Mouse (Mus musculus): ENCODE measurements at regions not wholly inside any gene's neighbourhood (a gene's known extent, or its start where the extent isn't known, plus 50 kb on each side); places are given as distances from the start of the nearest gene placed in this dataset.

DNA sequence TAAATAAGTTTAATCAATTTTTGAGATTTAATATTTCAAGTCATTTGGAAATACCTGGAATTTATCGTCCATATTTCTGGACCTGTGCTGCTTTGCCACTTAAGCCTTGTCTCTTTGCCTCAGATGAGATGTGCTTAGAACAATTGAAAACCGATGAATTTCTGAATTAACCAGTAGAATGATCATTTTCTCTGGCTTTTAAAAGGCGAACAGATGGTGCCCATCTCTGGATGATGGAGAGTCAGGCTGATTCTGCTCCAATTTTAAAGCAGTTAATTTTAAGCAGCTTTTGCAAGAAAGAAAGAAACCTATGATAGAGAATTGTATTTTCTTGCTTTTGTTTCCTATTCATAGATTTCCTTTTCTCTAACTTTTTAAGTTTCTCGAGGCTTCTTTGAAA lies 767.7 kb downstream of the Hace1 start:
- TF ChIP-seq POLR2A (IDR thresholded peaks at IDR 0.05; ENCODE audit: control insufficient read depth, extremely low read depth, insufficient read depth, low read length, poor library complexity) (no peak), CTCF (IDR thresholded peaks at IDR 0.05; ENCODE audit: borderline replicate concordance, control insufficient read depth, extremely low read depth, insufficient read depth, low read length, poor library complexity) (no peak)
